Mouse (Mus musculus) hindbrain, embryonic 10.5 days (tissue): ENCODE measurements around the gene Lrrtm3. TPM values are rescaled to one million over a fixed set of nuclear protein-coding genes. Genes with fewer than 3 reads are reported as not detected.

ENCODE experiments used
- DNase-seq: peaks from one replicate; pipeline ENCODE4 v3.0.0-alpha.2; 2017; ENCODE audit warnings: low spot score
- H3K27ac ChIP-seq: fragments of 300-500 bp; sonication (generic); 2 replicates; pipeline ENCODE4 v1.5.1; 2016; ENCODE audit warnings: mild to moderate bottlenecking, moderate library complexity
- H3K27me3 ChIP-seq: fragments of 300-500 bp; sonication (generic); 2 replicates; pipeline ENCODE4 v1.6.1; 2016; ENCODE audit warnings: mild to moderate bottlenecking; ENCODE audit not compliant: poor library complexity, insufficient read depth, severe bottlenecking
- H3K36me3 ChIP-seq: fragments of 300-500 bp; sonication (generic); 2 replicates; pipeline ENCODE4 v1.6.1; 2016; ENCODE audit warnings: mild to moderate bottlenecking, moderate library complexity
- H3K4me1 ChIP-seq: fragments of 300-500 bp; sonication (generic); replicated peaks from 2 replicates; pipeline ENCODE4 v1.6.1; 2016; ENCODE audit warnings: mild to moderate bottlenecking
- H3K4me3 ChIP-seq: fragments of 300-500 bp; sonication (generic); 2 replicates; pipeline ENCODE4 v1.5.1; 2016; ENCODE audit warnings: mild to moderate bottlenecking, moderate library complexity
- H3K9me3 ChIP-seq: fragments of 300-500 bp; sonication (generic); 2 replicates; pipeline ENCODE4 v1.6.1; 2016; ENCODE audit warnings: mild to moderate bottlenecking, moderate library complexity
- WGBS: fragments of 180-500 bp; shearing (Covaris S2); methylation state at CpG from one replicate; pipeline ENCODE4 v1.1.7; 2016; 5-methylcytosine and 5-hydroxymethylcytosine counted together
- polyA plus RNA-seq: library from polyadenylated mRNA; unstranded; fragments of >200 nt; fragmentation: Nextera tagmentation; extraction: Ambion mirVana; gene quantifications from 2 replicates; pipeline ENCODE4 v1.2.1, GENCODE M21; 2016

Lrrtm3 gene
- polyA plus RNA-seq, 1 experiment from 2014 or later, result 4.4 TPM

DNA sequence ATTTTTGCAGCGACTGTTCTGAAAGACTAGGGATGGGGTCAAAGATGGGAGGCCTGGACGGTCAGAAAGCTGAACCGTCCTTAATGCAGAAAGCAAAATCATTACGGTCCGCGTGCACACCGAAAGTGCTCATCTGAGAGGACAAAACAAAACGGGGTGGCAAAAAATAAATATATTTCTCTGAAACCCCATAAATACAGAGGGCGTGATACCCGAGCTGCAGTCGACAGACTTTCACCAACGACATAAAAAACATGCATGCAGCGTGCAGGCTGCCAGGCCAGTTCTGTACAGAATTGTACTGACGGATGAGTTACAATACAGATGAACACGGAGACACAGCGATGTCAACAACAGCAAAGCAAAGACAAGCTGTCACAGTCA, 3.9 kb downstream of the Lrrtm3 start:
- Histone ChIP-seq H3K4me1 (peaks cover 34% of the 10 kb centered on the region), H3K27ac (0 out of 2 replicates have a peak overlapping the region, but pooled peaks have one; percentile 59), H3K9me3 (no peaks in the 10 kb centered on the region), H3K4me3 (peak overlapping the region; percentile 58), H3K36me3 (no peaks in the 10 kb centered on the region), H3K27me3 (peaks cover 22% of the 10 kb centered on the region)
- DNase-seq, result no peak
- WGBS, result 62% methylated on average over 16 of the region's 16 CpGs

- no peak overlapping the region for H3K4me3 ChIP-seq
- peaks cover 31% of the 10 kb centered on the region for H3K4me1 ChIP-seq
- H3K27me3 ChIP-seq, result peaks cover 17% of the 10 kb centered on the region
- WGBS, result 45% methylated on average over 4 of the region's 4 CpGs
- no peak for DNase-seq
- H3K36me3 ChIP-seq, result no peaks in the 10 kb centered on the region
- H3K27ac ChIP-seq, result no peak overlapping the region
- no peaks in the 10 kb centered on the region for H3K9me3 ChIP-seq
Observed at GRCm38 (mm10) chr10:64084465-64084864, 5.6 kb downstream of the Lrrtm3 start.

- DNase-seq, result peak; percentile 10
- 53% methylated on average over 11 of the region's 11 CpGs for WGBS
Observed at GRCm38 (mm10) chr10:64083813-64084212, 6.3 kb downstream of the Lrrtm3 start.

GRCm38 (mm10) chr10:64082345-64082744, 7.7 kb downstream of the Lrrtm3 start:
- DNase-seq, result no peak
- Histone ChIP-seq H3K27ac (no peak overlapping the region), H3K9me3 (no peaks in the 10 kb centered on the region), H3K36me3 (no peaks in the 10 kb centered on the region), H3K4me3 (no peak overlapping the region), H3K4me1 (peaks cover 12% of the 10 kb centered on the region), H3K27me3 (no peaks in the 10 kb centered on the region; the same call in 1 of the 2 replicates)
- WGBS, result 88% methylated on average over 3 of the region's 3 CpGs

More at GRCm38 (mm10) chr10:64083813-64084212, 6.3 kb downstream of the Lrrtm3 start:
- Histone ChIP-seq H3K27me3 (peaks cover 11% of the 10 kb centered on the region), H3K36me3 (no peaks in the 10 kb centered on the region), H3K9me3 (no peaks in the 10 kb centered on the region), H3K4me1 (peaks cover 25% of the 10 kb centered on the region), H3K4me3 (no peak overlapping the region), H3K27ac (no peak overlapping the region)

DNA sequence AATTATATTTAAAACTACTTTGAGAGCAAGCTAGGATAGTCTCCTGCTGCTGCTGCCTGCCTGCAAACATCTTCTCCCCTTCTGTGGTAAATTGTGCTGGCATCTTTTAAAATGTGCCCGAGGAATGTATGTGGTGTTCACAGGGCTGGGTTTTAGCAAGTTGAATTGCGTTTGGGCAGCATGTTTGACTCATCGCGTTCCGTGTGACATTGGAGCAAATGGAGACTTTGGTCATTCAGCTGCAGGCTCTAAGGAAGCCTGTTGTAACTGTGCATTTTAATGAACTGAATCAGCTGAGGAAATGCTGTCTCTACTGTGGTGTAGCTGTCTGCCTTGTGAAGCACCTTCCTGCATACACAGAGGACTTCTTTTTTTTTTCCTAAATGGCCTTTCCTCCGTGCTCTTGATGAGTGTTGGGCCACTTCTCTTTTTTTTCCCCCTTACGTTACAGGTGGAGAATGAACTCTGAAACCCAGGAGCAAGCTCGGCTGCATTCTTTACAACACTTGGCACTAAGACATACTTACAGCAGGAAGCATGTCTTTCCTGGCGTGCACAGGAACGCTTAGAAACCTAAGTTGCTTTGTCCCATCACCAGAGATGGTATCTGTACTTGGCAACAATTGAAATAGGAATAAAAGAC, 13.5 kb downstream of the Lrrtm3 start:
- no peaks in the 10 kb centered on the region for H3K9me3 ChIP-seq
- H3K27ac ChIP-seq, result no peak overlapping the region
- H3K4me3 ChIP-seq, result no peak overlapping the region
- no peaks in the 10 kb centered on the region for H3K27me3 ChIP-seq
- WGBS, result 61% methylated on average over 10 of the region's 10 CpGs
- no peaks in the 10 kb centered on the region; the same call in 1 of the 2 replicates for H3K4me1 ChIP-seq
- DNase-seq, result no peak
- H3K36me3 ChIP-seq, result no peaks in the 10 kb centered on the region

DNA sequence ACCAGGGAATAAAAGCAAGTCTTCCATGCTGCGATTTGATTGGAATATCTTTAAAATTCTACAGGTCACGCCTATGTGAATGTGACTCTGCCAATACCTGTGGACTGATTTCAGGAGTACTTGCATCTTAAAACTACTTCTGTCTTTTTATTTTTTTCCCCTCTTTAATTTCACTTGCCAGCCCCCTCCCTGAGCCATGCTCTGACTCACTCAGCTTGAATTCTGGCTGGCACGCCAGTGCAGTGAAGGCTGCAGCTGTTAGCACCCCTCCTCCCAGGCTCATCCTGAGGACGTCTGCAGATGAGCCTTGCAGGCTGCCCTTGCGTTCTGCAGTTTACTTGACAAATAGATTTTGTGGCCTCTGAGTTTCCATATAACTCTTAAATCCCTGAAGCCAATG, 14.1 kb downstream of the Lrrtm3 start:
- Histone ChIP-seq H3K36me3 (no peaks in the 10 kb centered on the region), H3K4me3 (no peak overlapping the region), H3K4me1 (no peaks in the 10 kb centered on the region; the same call in 1 of the 2 replicates), H3K27ac (no peak overlapping the region), H3K27me3 (no peaks in the 10 kb centered on the region), H3K9me3 (no peaks in the 10 kb centered on the region)
- no peak for DNase-seq
- WGBS, result 43% methylated on average over 5 of the region's 5 CpGs

DNA sequence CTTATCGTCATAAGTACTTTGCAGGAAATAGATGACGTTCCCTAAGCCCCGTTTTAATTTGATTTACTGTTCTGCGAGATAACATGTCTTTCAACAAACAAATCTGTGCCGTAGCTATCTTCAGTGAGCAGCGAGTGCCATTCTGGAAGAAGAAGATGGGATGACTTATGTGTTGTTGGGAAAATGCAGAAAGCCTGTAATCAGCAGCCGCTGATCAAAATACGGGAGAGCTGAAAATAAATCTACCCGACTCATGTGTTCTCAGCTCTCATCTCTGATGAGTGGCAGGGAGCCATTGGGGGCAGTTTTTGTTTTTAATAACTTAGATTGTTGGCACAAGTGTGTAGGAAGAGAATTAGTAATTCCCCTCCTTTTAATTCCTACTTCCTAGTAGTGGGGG, 26.4 kb downstream of the Lrrtm3 start:
- Histone ChIP-seq H3K27me3 (no peaks in the 10 kb centered on the region), H3K4me3 (no peak overlapping the region), H3K27ac (no peak overlapping the region), H3K36me3 (no peaks in the 10 kb centered on the region), H3K9me3 (no peaks in the 10 kb centered on the region), H3K4me1 (no peaks in the 10 kb centered on the region)
- 95% methylated on average over 9 of the region's 9 CpGs for WGBS
- DNase-seq, result no peak

DNA sequence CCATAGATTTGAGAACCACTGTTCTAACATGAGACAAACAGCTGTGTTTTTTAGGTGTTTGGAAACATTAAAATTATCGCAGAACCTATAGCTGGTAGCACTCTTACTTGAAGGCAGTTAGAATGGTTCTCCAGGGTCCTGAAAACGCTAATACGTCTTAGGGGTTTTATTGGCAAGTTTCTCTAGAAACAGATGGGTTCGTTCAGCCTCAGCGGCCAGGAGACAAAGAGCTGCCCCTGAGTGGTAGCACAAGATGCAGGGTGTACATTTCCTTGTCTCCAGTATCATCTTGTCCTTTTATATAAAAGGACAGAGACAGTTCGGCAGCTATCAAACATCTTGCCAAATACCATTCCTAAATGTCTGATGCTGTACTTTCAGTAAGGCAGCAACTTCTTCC, 40.1 kb downstream of the Lrrtm3 start:
- Histone ChIP-seq H3K4me3 (no peak overlapping the region), H3K36me3 (no peaks in the 10 kb centered on the region), H3K9me3 (no peaks in the 10 kb centered on the region), H3K27ac (no peak overlapping the region), H3K27me3 (no peaks in the 10 kb centered on the region), H3K4me1 (no peaks in the 10 kb centered on the region)
- WGBS, result 84% methylated on average over 6 of the region's 6 CpGs
- no peak for DNase-seq

- Histone ChIP-seq H3K4me1 (no peaks in the 10 kb centered on the region), H3K36me3 (no peaks in the 10 kb centered on the region), H3K27ac (no peak overlapping the region), H3K27me3 (no peaks in the 10 kb centered on the region), H3K9me3 (no peaks in the 10 kb centered on the region), H3K4me3 (no peak overlapping the region)
- WGBS, result 89% methylated on average over 6 of the region's 6 CpGs
- no peak for DNase-seq
Observed at GRCm38 (mm10) chr10:64049151-64049550, 40.9 kb downstream of the Lrrtm3 start.

- WGBS, result 82% methylated on average over 11 of the region's 11 CpGs
- H3K36me3 ChIP-seq, result no peaks in the 10 kb centered on the region
- H3K4me1 ChIP-seq, result no peaks in the 10 kb centered on the region
- no peak overlapping the region for H3K27ac ChIP-seq
- no peak for DNase-seq
- no peaks in the 10 kb centered on the region for H3K9me3 ChIP-seq
- H3K4me3 ChIP-seq, result no peak overlapping the region
- no peaks in the 10 kb centered on the region for H3K27me3 ChIP-seq
Observed at GRCm38 (mm10) chr10:64041892-64042291, 48.2 kb downstream of the Lrrtm3 start.

- no peak overlapping the region for H3K27ac ChIP-seq
Observed at GRCm38 (mm10) chr10:64041218-64041617, 48.9 kb downstream of the Lrrtm3 start.

GRCm38 (mm10) chr10:64039760-64040535, 50.1 kb downstream of the Lrrtm3 start:
- no peaks in the 10 kb centered on the region for H3K4me1 ChIP-seq
- no peaks in the 10 kb centered on the region for H3K36me3 ChIP-seq
- no peak for DNase-seq
- no peak overlapping the region for H3K27ac ChIP-seq
- no peak overlapping the region for H3K4me3 ChIP-seq
- no peaks in the 10 kb centered on the region for H3K9me3 ChIP-seq
- no peaks in the 10 kb centered on the region for H3K27me3 ChIP-seq
- WGBS, result 84% methylated on average over 17 of the region's 17 CpGs

More at GRCm38 (mm10) chr10:64041218-64041617, 48.9 kb downstream of the Lrrtm3 start:
- DNase-seq, result no peak
- Histone ChIP-seq H3K4me3 (no peak overlapping the region), H3K27me3 (no peaks in the 10 kb centered on the region), H3K36me3 (no peaks in the 10 kb centered on the region), H3K4me1 (no peaks in the 10 kb centered on the region), H3K9me3 (no peaks in the 10 kb centered on the region)
- WGBS, result 97% methylated on average over 7 of the region's 7 CpGs

GRCm38 (mm10) chr10:64030901-64031300, 59.2 kb downstream of the Lrrtm3 start:
- no peaks in the 10 kb centered on the region for H3K9me3 ChIP-seq
- no peak for DNase-seq
- H3K4me3 ChIP-seq, result no peak overlapping the region
- H3K4me1 ChIP-seq, result no peaks in the 10 kb centered on the region
- no peaks in the 10 kb centered on the region for H3K27me3 ChIP-seq
- no peaks in the 10 kb centered on the region for H3K36me3 ChIP-seq
- no peak overlapping the region for H3K27ac ChIP-seq
